Mouse (Mus musculus) erythroid progenitor cell, adult 5-6 weeks (primary cell): ENCODE measurements around the gene Usp47. TPM values are rescaled to one million over a fixed set of nuclear protein-coding genes. Genes with fewer than 3 reads are reported as not detected.

ENCODE experiments used
- ATAC-seq: replicated peaks from 2 replicates; pipeline ENCODE4 v1.8.0; 2016; ENCODE audit warnings: moderate number of reproducible peaks, mild to moderate bottlenecking, moderate TSS enrichment, inconsistent platforms; ENCODE audit not compliant: poor library complexity, low FRiP score, severe bottlenecking
- total RNA-seq, 2 experiments: library from RNA; stranded (forward) in 1 of 2; stranded (reverse) in 1 of 2; fragments of 150-400 nt in 1 of 2; fragments of 186-747, 209-891 nt in 1 of 2; gene quantifications; 2 replicates each; pipeline versions ENCODE4 v1.2.3 to v1.2.4; 2015 to 2017; ENCODE audit warnings: low replicate concordance in 2 of 2

The Usp47 gene
- total RNA-seq, 2 experiments from 2014 or later, result 24.7 to 62.9 TPM

- no peak for ATAC-seq
These were observed 94.8 kb downstream of the Usp47 start for GRCm38 (mm10) chr7:112118086-112118485.

- no peak for ATAC-seq
These were observed 95.9 kb downstream of the Usp47 start for GRCm38 (mm10) chr7:112119248-112119647.

GRCm38 (mm10) chr7:112120861-112121810 lies 97.8 kb downstream of the Usp47 start:
- no peak for ATAC-seq

- ATAC-seq, result no peak
These were observed 98.7 kb downstream of the Usp47 start for GRCm38 (mm10) chr7:112121866-112122500.

- no peak for ATAC-seq
These were observed 100.3 kb downstream of the Usp47 start for GRCm38 (mm10) chr7:112123612-112124011.

DNA sequence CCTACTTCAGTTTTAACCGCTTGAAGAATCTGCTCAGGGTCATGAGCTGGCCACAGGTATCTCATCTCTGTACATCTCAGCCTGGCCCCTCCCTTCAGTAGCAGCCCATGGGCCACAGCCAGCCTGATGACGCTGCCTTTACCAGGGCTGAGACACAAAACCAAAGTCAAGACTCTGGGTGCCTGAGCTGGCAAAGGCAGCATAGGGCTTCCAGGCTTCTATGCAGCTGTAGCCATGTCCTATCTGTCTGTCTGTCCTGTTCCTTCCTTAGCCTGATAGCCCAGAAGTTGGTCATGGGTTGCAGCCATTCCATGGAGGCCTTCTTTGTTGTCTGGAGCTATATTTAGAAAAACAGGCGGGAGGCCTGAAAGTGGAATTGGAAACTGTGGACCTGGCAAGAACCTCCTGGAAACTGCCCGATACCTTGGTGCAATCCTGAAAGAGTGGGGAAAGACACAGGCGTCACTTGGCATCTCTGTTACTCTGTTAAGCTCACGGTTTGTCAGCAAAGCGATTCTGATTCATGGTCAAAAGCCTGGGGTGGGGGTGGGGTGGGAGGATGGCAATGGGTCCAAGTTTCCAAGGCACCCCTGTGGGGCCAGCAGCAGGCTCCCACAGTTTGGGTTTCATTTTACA lies 102.4 kb downstream of the Usp47 start:
- ATAC-seq, result no peak

DNA sequence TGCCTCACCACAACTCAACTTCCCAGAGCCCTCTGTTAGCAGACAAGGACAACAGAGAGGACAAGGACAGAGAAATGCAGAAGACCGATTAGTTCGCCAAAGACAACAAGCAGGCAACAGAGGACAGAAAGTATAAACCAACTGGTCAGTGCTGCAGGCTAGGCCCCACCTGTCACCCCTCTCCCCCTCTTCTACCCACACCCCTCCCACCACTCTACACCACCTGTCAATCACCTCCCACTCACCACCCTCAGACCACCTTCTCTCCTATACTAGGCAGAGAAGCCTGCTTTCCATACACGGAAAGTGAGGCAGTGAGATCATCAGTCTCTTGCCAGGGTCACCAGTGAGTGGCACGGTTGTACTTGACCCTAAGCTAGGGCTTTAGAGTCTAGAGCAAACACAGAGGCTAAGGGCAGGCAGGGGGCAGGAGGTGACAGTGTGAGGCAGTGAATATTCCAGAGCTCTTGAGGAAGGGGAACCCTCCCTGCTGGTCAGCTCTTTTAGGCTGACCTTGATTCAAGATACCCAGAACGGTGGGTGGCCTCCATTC lies 103.9 kb downstream of the Usp47 start:
- no peak for ATAC-seq

DNA sequence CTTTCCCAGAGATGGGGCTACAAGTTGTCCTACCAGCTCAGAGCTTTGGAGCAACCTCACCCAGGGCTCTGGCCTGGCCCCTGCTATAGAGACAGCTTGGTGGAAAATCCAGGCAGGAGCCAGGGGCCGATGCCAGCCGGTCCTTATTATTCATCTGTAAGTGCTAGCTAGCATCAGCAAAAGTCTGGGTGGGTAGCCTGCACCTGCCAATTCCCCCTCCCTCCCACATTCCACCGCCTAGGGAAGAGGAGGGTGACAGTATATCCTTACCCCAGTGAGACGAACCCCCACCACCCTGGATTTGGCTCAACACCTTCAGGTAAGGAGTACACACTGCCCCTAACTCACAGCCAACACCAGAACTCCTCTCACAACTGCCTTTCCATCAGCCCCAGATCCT lies 104.7 kb downstream of the Usp47 start:
- no peak for ATAC-seq

- ATAC-seq, result no peak
These were observed 105.5 kb downstream of the Usp47 start for GRCm38 (mm10) chr7:112128810-112129209.

GRCm38 (mm10) chr7:112129851-112130250 lies 106.5 kb downstream of the Usp47 start:
- no peak for ATAC-seq

- ATAC-seq, result no peak
These were observed 107.4 kb downstream of the Usp47 start for GRCm38 (mm10) chr7:112130660-112131059.

DNA sequence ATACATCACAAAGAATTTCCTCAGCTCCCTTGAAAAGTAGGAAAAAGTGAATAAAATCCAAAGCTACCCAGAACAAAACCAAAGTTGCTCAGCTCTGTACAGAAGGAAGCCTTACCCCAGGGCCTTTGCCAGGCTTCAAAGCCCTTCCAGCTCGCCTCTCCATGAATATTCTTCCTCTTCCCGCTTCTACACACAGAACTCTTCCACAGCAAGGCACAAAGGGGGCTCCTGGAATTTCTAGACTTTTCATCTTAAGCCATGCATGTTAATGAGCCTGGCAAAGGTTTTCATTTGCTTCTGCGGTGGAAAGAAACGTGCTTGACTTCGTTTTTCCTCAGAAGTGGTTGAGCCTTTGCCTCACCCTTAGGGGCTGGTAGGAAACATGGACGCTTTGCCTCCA lies 108.7 kb downstream of the Usp47 start:
- no peak for ATAC-seq

- no peak for ATAC-seq
These were observed 110.0 kb downstream of the Usp47 start for GRCm38 (mm10) chr7:112133277-112133676.

- ATAC-seq, result no peak
These were observed 111.9 kb downstream of the Usp47 start for GRCm38 (mm10) chr7:112135161-112135560.

GRCm38 (mm10) chr7:112136537-112136936 lies 113.2 kb downstream of the Usp47 start:
- ATAC-seq, result no peak

- ATAC-seq, result no peak
These were observed 114.8 kb downstream of the Usp47 start for GRCm38 (mm10) chr7:112138168-112138508.

DNA sequence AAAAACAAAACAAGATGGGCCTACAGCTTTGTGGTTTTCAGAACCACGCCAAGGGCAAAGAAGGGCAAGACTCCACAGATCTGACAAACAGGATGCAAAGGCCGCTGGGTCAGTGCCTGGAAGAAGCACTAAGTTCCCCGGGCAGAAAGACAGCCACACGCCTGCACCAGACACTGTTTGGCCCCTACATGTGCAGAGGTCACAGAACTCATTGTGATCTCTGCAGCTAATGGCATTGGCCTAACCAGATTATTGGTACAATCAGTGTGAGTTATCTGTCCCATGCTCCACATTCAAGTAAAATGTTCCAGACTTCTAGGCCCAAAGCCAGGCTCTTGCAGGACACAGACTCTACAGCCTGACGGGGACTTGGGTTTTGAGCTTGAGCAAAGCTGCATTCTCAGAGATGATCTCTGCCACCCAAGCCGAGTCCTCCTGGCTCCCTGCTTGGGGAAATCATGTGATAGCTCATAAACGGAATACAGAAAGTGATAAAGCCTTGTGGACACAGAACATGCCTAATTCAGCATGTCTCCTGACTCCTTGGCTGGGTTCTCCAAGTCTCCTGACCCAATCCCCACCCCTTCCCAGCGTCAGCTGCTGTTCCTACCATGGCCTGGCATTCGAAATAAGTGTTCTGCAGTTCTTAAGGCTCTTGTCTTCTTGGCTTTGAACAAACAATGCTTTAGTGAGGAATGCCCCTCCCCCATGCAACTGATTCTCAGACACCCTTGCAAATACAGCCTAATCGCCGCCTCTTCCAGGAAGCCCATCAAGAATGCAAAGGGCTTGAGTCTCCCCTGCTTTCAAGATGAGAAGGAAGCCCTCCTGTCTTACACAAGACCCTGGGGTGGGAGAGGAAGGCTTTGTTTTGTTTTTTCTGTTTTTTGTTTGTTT lies 115.5 kb downstream of the Usp47 start:
- no peak for ATAC-seq

DNA sequence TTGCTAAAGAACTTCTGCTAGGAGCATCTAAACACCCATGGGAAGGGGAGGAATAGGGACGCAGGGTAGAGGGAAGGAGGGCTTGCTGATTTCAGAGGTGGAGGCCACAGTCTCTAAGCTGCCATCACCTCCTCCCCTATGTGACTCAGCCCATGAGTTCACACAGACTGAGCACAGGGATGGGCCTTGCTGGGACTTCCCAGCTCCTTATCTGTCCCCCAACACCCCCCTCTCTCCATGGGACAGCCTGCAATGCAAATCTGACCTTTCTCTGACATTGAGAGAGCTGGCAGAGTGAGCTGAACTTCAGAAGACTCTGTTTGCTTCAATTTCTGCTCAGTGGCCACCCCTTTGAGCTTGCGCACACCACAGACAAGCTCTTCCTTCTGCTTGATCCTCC lies 117.4 kb downstream of the Usp47 start:
- ATAC-seq, result no peak

- no peak for ATAC-seq
These were observed 119.3 kb downstream of the Usp47 start for GRCm38 (mm10) chr7:112142616-112143015.
